Mouse (Mus musculus) embryonic facial prominence, embryonic 12.5 days (tissue): ENCODE measurements around the gene Trp53. TPM values are rescaled to one million over a fixed set of nuclear protein-coding genes. Genes with fewer than 3 reads are reported as not detected.

ENCODE experiments used
- microRNA counts: library from miRNA; unstranded; fragments of <30 nt; microRNA quantifications from one replicate; lab custom pipeline; 2017
- microRNA-seq: library from miRNA; unstranded; fragments of <30 nt; microRNA quantifications from one replicate; pipeline ENCODE4, GENCODE M21; 2017
- polyA plus RNA-seq: library from polyadenylated mRNA; unstranded; fragments of >200 nt; fragmentation: Nextera tagmentation; extraction: Ambion mirVana; gene quantifications from 2 replicates; pipeline ENCODE4 v1.2.1, GENCODE M21; 2016

Trp53 gene
- polyA plus RNA-seq, 1 experiment from 2014 or later = 161 TPM

MicroRNA genes within 50 kb of the gene (microRNA counts, 519-probe panel; counts per million panel counts)
- 1,609 counts per million, percentile 66 among the panel's probes with 10 or more counts for microRNA mmu-miR-467f (lab: Ali Mortazavi, UCI)

Small RNAs within 50 kb of the gene (microRNA-seq; reads per million reads assigned to microRNA genes)
- not detected for gene Mir467f

Other genes with a start within 250 kb of the Trp53 start
- 24.1 and 25.0 TPM in 2 replicates for gene Rnf227, start 239.9 kb upstream of the Trp53 start, polyA plus RNA-seq
- 130 and 135 TPM in 2 replicates for gene Chd3, start 211.0 kb upstream of the Trp53 start, polyA plus RNA-seq
- gene Naa38, start 184.9 kb upstream of the Trp53 start, polyA plus RNA-seq = 126 and 129 TPM in 2 replicates
- 44.6 and 50.0 TPM in 2 replicates for gene Cyb5d1, start 184.7 kb upstream of the Trp53 start, polyA plus RNA-seq
- 18.1 and 21.3 TPM in 2 replicates for gene Tmem88, start 182.1 kb upstream of the Trp53 start, polyA plus RNA-seq
- 42.3 and 43.4 TPM in 2 replicates for gene Kdm6b, start 166.7 kb upstream of the Trp53 start, polyA plus RNA-seq
- 2.4 and 2.8 TPM in 2 replicates for gene Dnah2, start 31.2 kb upstream of the Trp53 start, polyA plus RNA-seq
- gene Efnb3, start 20.2 kb upstream of the Trp53 start, polyA plus RNA-seq = 57.0 and 61.9 TPM in 2 replicates
- gene Wrap53, start 104 bp upstream of the Trp53 start, polyA plus RNA-seq = 29.4 and 36.2 TPM in 2 replicates
- gene Atp1b2, start 25.6 kb downstream of the Trp53 start, polyA plus RNA-seq = 4.2 and 5.3 TPM in 2 replicates
- gene Shbg, start 37.5 kb downstream of the Trp53 start, polyA plus RNA-seq = not detected in 2 replicates
- 25.4 and 25.8 TPM in 2 replicates for gene Sat2, start 41.7 kb downstream of the Trp53 start, polyA plus RNA-seq
- 52.2 and 58.4 TPM in 2 replicates for gene Fxr2, start 52.6 kb downstream of the Trp53 start, polyA plus RNA-seq
- 0.36 TPM in 1 of 2 replicates, not detected in the other for gene Sox15, start 75.0 kb downstream of the Trp53 start, polyA plus RNA-seq
- gene Mpdu1, start 82.3 kb downstream of the Trp53 start, polyA plus RNA-seq = 63.3 and 67.9 TPM in 2 replicates
- gene Cd68, start 85.8 kb downstream of the Trp53 start, polyA plus RNA-seq = 8.0 and 8.5 TPM in 2 replicates
- gene Eif4a1, start 92.1 kb downstream of the Trp53 start, polyA plus RNA-seq = 561 and 632 TPM in 2 replicates
- gene Senp3, start 101.7 kb downstream of the Trp53 start, polyA plus RNA-seq = 134 and 147 TPM in 2 replicates
- 0.50 TPM in 2 replicates for gene Tnfsf13, start 105.4 kb downstream of the Trp53 start, polyA plus RNA-seq
- gene Tnfsf12, start 115.5 kb downstream of the Trp53 start, polyA plus RNA-seq = 3.1 and 3.9 TPM in 2 replicates
- gene Tnfsfm13, start 115.7 kb downstream of the Trp53 start, polyA plus RNA-seq = 2.5 and 3.5 TPM in 2 replicates
- gene Polr2a, start 178.3 kb downstream of the Trp53 start, polyA plus RNA-seq = 27.9 and 32.7 TPM in 2 replicates
- not detected in 2 replicates for gene Slc35g3, start 181.6 kb downstream of the Trp53 start, polyA plus RNA-seq
- 2.1 and 2.4 TPM in 2 replicates for gene Zbtb4, start 185.6 kb downstream of the Trp53 start, polyA plus RNA-seq
- 11.1 and 11.9 TPM in 2 replicates for gene Chrnb1, start 215.6 kb downstream of the Trp53 start, polyA plus RNA-seq
- 1.7 and 2.2 TPM in 2 replicates for gene Fgf11, start 221.5 kb downstream of the Trp53 start, polyA plus RNA-seq
- gene Tmem102, start 225.3 kb downstream of the Trp53 start, polyA plus RNA-seq = 2.9 and 3.0 TPM in 2 replicates
- not detected in 2 replicates for gene Gm39566, start 234.9 kb downstream of the Trp53 start, polyA plus RNA-seq
- not detected in 2 replicates for gene Spem2, start 238.1 kb downstream of the Trp53 start, polyA plus RNA-seq
- gene Spem1, start 241.8 kb downstream of the Trp53 start, polyA plus RNA-seq = 0.29 and 0.58 TPM in 2 replicates